Comparison of ENCODE assay signal across 8 mouse cellular contexts in the genomic region with DNA sequence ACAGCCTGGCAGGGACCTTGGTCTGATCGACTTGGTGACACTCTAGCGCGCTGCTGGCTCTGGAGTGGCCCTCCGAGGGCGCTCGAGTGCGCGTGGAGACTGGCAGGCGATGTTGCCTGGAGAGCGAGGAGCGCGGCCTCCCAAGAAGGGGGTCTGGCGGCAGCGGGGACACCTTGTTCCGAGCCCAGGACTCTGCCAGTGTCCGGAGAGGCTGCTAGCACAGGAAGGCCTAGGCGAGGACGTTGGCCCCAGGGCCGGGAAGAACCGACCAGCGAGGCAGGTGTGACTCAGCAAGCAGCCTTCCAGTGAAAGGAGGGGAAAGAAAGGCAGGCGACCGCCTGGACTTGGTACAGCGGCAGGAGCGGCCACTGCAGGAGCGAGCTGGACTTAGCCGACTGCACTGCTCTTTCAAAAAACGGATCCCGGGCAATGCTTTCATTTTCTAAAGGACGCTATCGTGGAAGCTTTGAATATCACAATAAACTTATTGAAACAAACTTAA. TPM values are rescaled to one million over a fixed set of nuclear protein-coding genes. Genes with fewer than 3 reads are reported as not detected.
DNase-seq lines count a peak whose midpoint lies in the region; ATAC-seq and TF ChIP-seq lines count a peak whose summit lies in the region.

No protein-coding gene starts in this region.

- DNase-seq in ES-E14 (ENCODE audit: low read depth, low spot score) = no peak
- DNase-seq in cerebellum, adult 2 months = peak; percentile 85 to 87
- peak; percentile 52 for DNase-seq in forelimb bud, embryonic 11.5 days (ENCODE audit: low read depth, low spot score)
- peak; percentile 86 for DNase-seq in heart, postnatal 4 days
- DNase-seq in layer of hippocampus, adult 9-11 months = peak; percentile 80
- DNase-seq in ovary, postnatal 14 days (ENCODE audit: low spot score) = peak; percentile 51
- peak; percentile 80 for DNase-seq in thymus, postnatal 0 days (ENCODE audit: low spot score)

- no peak for TF ChIP-seq POLR2A in cerebellum, adult 2 months (IDR thresholded peaks at IDR 0.05; ENCODE audit: borderline replicate concordance, insufficient read depth, low read length)

- H3K27ac ChIP-seq in ES-E14 (ENCODE audit: insufficient read depth, low read depth, low read length, poor library complexity, severe bottlenecking) = no peak overlapping the region
- H3K27ac ChIP-seq in cerebellum, adult 2 months (ENCODE audit: insufficient read depth, low read length) = peak overlapping the region; percentile 16; the same call in 1 of the 2 replicates
- H3K27ac ChIP-seq in lung, embryonic 16.5 days (ENCODE audit: low read length) = peak overlapping the region; percentile 85

- peaks cover 4 to 19% of the 10 kb centered on the region in 2 experiments; a peak in 3 of 4 replicates for H3K4me1 ChIP-seq in ES-E14 (ENCODE audit: control insufficient read depth in 2 of 2, insufficient read depth in 2 of 2, low read length in 2 of 2, poor library complexity in 1 of 2)
- H3K4me1 ChIP-seq in cerebellum, adult 2 months (ENCODE audit: control insufficient read depth, insufficient read depth, low read length) = no peaks in the 10 kb centered on the region
- H3K4me1 ChIP-seq in lung, embryonic 16.5 days (replicated peaks; ENCODE audit: control insufficient read depth, insufficient read depth, low read length) = peaks cover 24% of the 10 kb centered on the region

- H3K27me3 ChIP-seq in cerebellum, adult 2 months (ENCODE audit: control insufficient read depth, insufficient read depth, low read length) = no peaks in the 10 kb centered on the region
- H3K27me3 ChIP-seq in lung, embryonic 16.5 days (ENCODE audit: control insufficient read depth, insufficient read depth, low read depth, low read length) = no peaks in the 10 kb centered on the region

- WGBS in cerebellum, adult 2 months = 3% methylated on average over 31 of the region's 31 CpGs
- under 1% methylated on average over 31 of the region's 31 CpGs for WGBS in lung, embryonic 16.5 days

- no peaks in the 10 kb centered on the region for H3K9me3 ChIP-seq in ES-E14 (ENCODE audit: control insufficient read depth, insufficient read depth, low read depth, low read length)
- no peaks in the 10 kb centered on the region for H3K9me3 ChIP-seq in lung, embryonic 16.5 days (ENCODE audit: control insufficient read depth, low read length)

- ATAC-seq in lung, embryonic 16.5 days (ENCODE audit: low read depth) = peak; percentile 21; the same call in 1 of the 2 replicates

- peak overlapping the region; percentile 70 to 88 for H3K4me3 ChIP-seq in ES-E14 (ENCODE audit: insufficient read depth in 1 of 2, low read depth in 1 of 2, low read length in 2 of 2, poor library complexity in 1 of 2, severe bottlenecking in 1 of 2)
- H3K4me3 ChIP-seq in cerebellum, adult 2 months (replicated peaks; ENCODE audit: insufficient read depth, low read depth, low read length) = peak overlapping the region; percentile 97
- peak overlapping the region; percentile 63 for H3K4me3 ChIP-seq in lung, embryonic 16.5 days (ENCODE audit: low read length)

- in situ Hi-C loops in ES-E14 (cut with MboI; ENCODE audit: low sequenced_read_pairs in 2 of 2, unreplicated experiment in 2 of 2) = loop anchor here (25.0 kb wide), 2 partner anchors 689 to 789 kb away; a partner anchor contains a TSS

- TF ChIP-seq CTCF in cerebellum, adult 2 months (IDR thresholded peaks at IDR 0.05; ENCODE audit: borderline replicate concordance, insufficient read depth, low read depth, low read length) = peak; percentile 52

- H3K4me2 ChIP-seq in lung, embryonic 16.5 days (ENCODE audit: low read depth, low read length) = peak overlapping the region; percentile 96

- H3K9ac ChIP-seq in ES-E14 (ENCODE audit: insufficient read depth, low read depth, low read length, poor library complexity, severe bottlenecking) = peak overlapping the region; percentile 14
- H3K9ac ChIP-seq in lung, embryonic 16.5 days (ENCODE audit: low read length) = peak overlapping the region; percentile 78

- peaks cover 5% of the 10 kb centered on the region for H3K36me3 ChIP-seq in ES-E14 (ENCODE audit: control insufficient read depth, insufficient read depth, low read length, poor library complexity, severe bottlenecking)
- no peaks in the 10 kb centered on the region for H3K36me3 ChIP-seq in lung, embryonic 16.5 days (ENCODE audit: control insufficient read depth, insufficient read depth, low read length)

TF ChIP-seq in ES-E14, 5 proteins besides CTCF, POLR2A, EP300 and RAD21:
- TF ChIP-seq HCFC1 (IDR thresholded peaks at IDR 0.05; ENCODE audit: borderline replicate concordance, insufficient read depth, low read length) (0 out of 2 replicates have a peak, but pooled peaks have one; percentile 23), MAFK (IDR thresholded peaks at IDR 0.05; ENCODE audit: insufficient read depth, low read depth, low read length) (0 out of 2 replicates have a peak, but pooled peaks have one; percentile 37), CHD2 (IDR thresholded peaks at IDR 0.05; ENCODE audit: low read depth, low read length) (no peak)

RNA-seq across cellular contexts. Expression of a gene that starts 1.6 kb away (rescaled TPM):
- 43.3 and 57.8 TPM in 2 replicates for total RNA-seq in ES-E14 (2012; rRNA removed)
- 50.3 and 57.4 TPM in 2 replicates for polyA plus RNA-seq in cerebellum, adult 2 months (2012; rRNA removed)
- 10 to 100 TPM; 23.8 to 29.4 TPM for total RNA-seq in heart, postnatal 4 days (2021)
- 74.4 and 92.3 TPM in 2 replicates for polyA plus RNA-seq in lung, embryonic 16.5 days (2015; fragmentation: Nextera tagmentation; extraction: Ambion mirVana)
- 14.2 and 16.1 TPM in 2 replicates for polyA plus RNA-seq in thymus, postnatal 0 days (2015; fragmentation: Nextera tagmentation; extraction: Ambion mirVana)

RNA-seq across cellular contexts. Expression of a gene that starts 54.5 kb away (rescaled TPM):
- 25.1 and 33.4 TPM in 2 replicates for total RNA-seq in ES-E14 (2012; rRNA removed)
- polyA plus RNA-seq in cerebellum, adult 2 months (2012; rRNA removed) = 111 and 116 TPM in 2 replicates
- 10 to 100 TPM; 54.7 to 61.4 TPM for total RNA-seq in heart, postnatal 4 days (2021)
- polyA plus RNA-seq in lung, embryonic 16.5 days (2015; fragmentation: Nextera tagmentation; extraction: Ambion mirVana) = 9.0 and 9.8 TPM in 2 replicates
- 55.9 and 58.5 TPM in 2 replicates for polyA plus RNA-seq in thymus, postnatal 0 days (2015; fragmentation: Nextera tagmentation; extraction: Ambion mirVana)
